Mouse (Mus musculus) heart, embryonic 14.5 days (tissue): ENCODE data around the gene Tmem100. TPM values are rescaled to one million over a fixed set of nuclear protein-coding genes. Genes with fewer than 3 reads are reported as not detected.

ENCODE experiments used
- ATAC-seq: fragments of 200-750 bp; cut with Nextera tagmentation; 2 replicates; pipeline ENCODE4 v1.8.0; 2017; ENCODE audit warnings: low read depth, moderate TSS enrichment; ENCODE audit not compliant: insufficient number of reproducible peaks, insufficient read depth, low FRiP score
- H3K27ac ChIP-seq, 2 experiments: fragments of 200-500 bp in 1 of 2; fragments of 300-500 bp in 1 of 2; sonication (generic) in 1 of 2; replicated peaks in 1 of 2; 2 replicates each; pipeline ENCODE4 v1.5.1; 2012 to 2014; ENCODE audit warnings: low read depth in 2 of 2, low read length in 2 of 2, control low read depth in 1 of 2, mild to moderate bottlenecking in 1 of 2, mixed read lengths in 1 of 2; ENCODE audit not compliant: control insufficient read depth in 1 of 2, insufficient read depth in 1 of 2
- H3K27me3 ChIP-seq: fragments of 300-500 bp; sonication (generic); 2 replicates; pipeline ENCODE4 v1.6.1; 2014; ENCODE audit warnings: mild to moderate bottlenecking, low read length, control low read depth; ENCODE audit not compliant: control insufficient read depth, insufficient read depth
- H3K36me3 ChIP-seq: fragments of 300-500 bp; sonication (generic); 2 replicates; pipeline ENCODE4 v1.6.1; 2014; ENCODE audit warnings: mild to moderate bottlenecking, control low read depth, low read length, mixed read lengths; ENCODE audit not compliant: control insufficient read depth, insufficient read depth
- H3K4me1 ChIP-seq, 2 experiments: fragments of 200-500 bp in 1 of 2; fragments of 300-500 bp in 1 of 2; sonication (generic) in 1 of 2; 2 replicates each; pipeline ENCODE4 v1.6.1; 2012 to 2014; ENCODE audit warnings: low read length in 2 of 2, control low read depth in 1 of 2, mixed read lengths in 1 of 2; ENCODE audit not compliant: control insufficient read depth in 2 of 2, insufficient read depth in 2 of 2
- H3K4me2 ChIP-seq: fragments of 300-500 bp; sonication (generic); 2 replicates; pipeline ENCODE4 v1.6.1; 2014; ENCODE audit warnings: mild to moderate bottlenecking, low read length
- H3K4me3 ChIP-seq, 2 experiments: fragments of 200-500 bp in 1 of 2; fragments of 300-500 bp in 1 of 2; sonication (generic) in 1 of 2; 2 replicates each; pipeline ENCODE4 v1.5.1; 2012 to 2014; ENCODE audit warnings: low read length in 2 of 2, mild to moderate bottlenecking in 2 of 2, control low read depth in 1 of 2, low read depth in 1 of 2, moderate library complexity in 1 of 2; ENCODE audit not compliant: control insufficient read depth in 1 of 2, insufficient read depth in 1 of 2
- H3K9ac ChIP-seq: fragments of 300-500 bp; sonication (generic); 2 replicates; pipeline ENCODE4 v1.6.1; 2014; ENCODE audit warnings: mild to moderate bottlenecking, low read length
- H3K9me3 ChIP-seq: fragments of 300-500 bp; sonication (generic); 2 replicates; pipeline ENCODE4 v1.6.1; 2016; ENCODE audit warnings: low read length, control low read depth; ENCODE audit not compliant: control insufficient read depth
- WGBS: fragments of 180-500 bp; shearing (Covaris S2); extraction: QIAGEN DNeasy Blood & Tissue Kit; methylation state at CpG from one replicate; pipeline ENCODE4 v1.1.7; 2014; 5-methylcytosine and 5-hydroxymethylcytosine counted together
- polyA plus RNA-seq: library from polyadenylated mRNA; unstranded; fragments of >200 nt; fragmentation: Nextera tagmentation; extraction: Ambion mirVana; gene quantifications from 2 replicates; pipeline ENCODE4 v1.2.1, GENCODE M21; 2014

The Tmem100 gene
- polyA plus RNA-seq, 1 experiment from 2014 or later: 14.8 TPM

- ATAC-seq: no peak
- H3K4me1 ChIP-seq: peaks cover 5 to 29% of the 10 kb centered on the region in 2 experiments
- H3K4me3 ChIP-seq: peak overlapping the region; percentile 36 to 44
- H3K27me3 ChIP-seq: peaks cover 20% of the 10 kb centered on the region
- 37% methylated on average over 7 of the region's 7 CpGs for WGBS
- H3K9me3 ChIP-seq: no peaks in the 10 kb centered on the region
- peak overlapping the region; percentile 63 for H3K9ac ChIP-seq
- no peak overlapping the region for H3K27ac ChIP-seq
- no peaks in the 10 kb centered on the region for H3K36me3 ChIP-seq
- peak overlapping the region; percentile 66 for H3K4me2 ChIP-seq
Observed at GRCm38 (mm10) chr11:90031076-90031475, 928 bp downstream of the Tmem100 start.

- no peak for ATAC-seq
- H3K9me3 ChIP-seq: peaks cover 4% of the 10 kb centered on the region; the same call in 1 of the 2 replicates
- no peak overlapping the region for H3K27ac ChIP-seq
- no peaks in the 10 kb centered on the region for H3K36me3 ChIP-seq
- peak overlapping the region; percentile 4 to 36 for H3K4me3 ChIP-seq
- H3K4me2 ChIP-seq: peak overlapping the region; percentile 66
- peak overlapping the region; percentile 45; the same call in 1 of the 2 replicates for H3K9ac ChIP-seq
- H3K4me1 ChIP-seq: peaks cover 5 to 29% of the 10 kb centered on the region in 2 experiments
- WGBS: 6% methylated on average over 8 of the region's 8 CpGs
- H3K27me3 ChIP-seq: peaks cover 20% of the 10 kb centered on the region
Observed at GRCm38 (mm10) chr11:90032807-90033206, 2.7 kb downstream of the Tmem100 start.

- no peak overlapping the region for H3K27ac ChIP-seq
- peaks cover 20% of the 10 kb centered on the region for H3K27me3 ChIP-seq
- ATAC-seq: no peak
- peak overlapping the region; percentile 66 for H3K4me2 ChIP-seq
- peaks cover 4% of the 10 kb centered on the region; the same call in 1 of the 2 replicates for H3K9me3 ChIP-seq
- H3K4me3 ChIP-seq: peak overlapping the region; percentile 4 to 36
- 19% methylated on average over 5 of the region's 5 CpGs for WGBS
- H3K4me1 ChIP-seq: peaks cover 5 to 29% of the 10 kb centered on the region in 2 experiments
- no peaks in the 10 kb centered on the region for H3K36me3 ChIP-seq
- H3K9ac ChIP-seq: peak overlapping the region; percentile 45
Observed at GRCm38 (mm10) chr11:90033442-90033841, 3.3 kb downstream of the Tmem100 start.

- H3K4me3 ChIP-seq: no peak overlapping the region
- 0 out of 2 replicates have a peak overlapping the region, but pooled peaks have one; percentile 29 for H3K4me2 ChIP-seq
- no peak overlapping the region for H3K27ac ChIP-seq
- H3K4me1 ChIP-seq: peaks cover 4 to 21% of the 10 kb centered on the region in 2 experiments
- no peak overlapping the region for H3K9ac ChIP-seq
- peaks cover 20% of the 10 kb centered on the region for H3K27me3 ChIP-seq
- no peak for ATAC-seq
- WGBS: 63% methylated on average over 12 of the region's 12 CpGs
- H3K36me3 ChIP-seq: no peaks in the 10 kb centered on the region
- peaks cover 4% of the 10 kb centered on the region; the same call in 1 of the 2 replicates for H3K9me3 ChIP-seq
Observed at GRCm38 (mm10) chr11:90034646-90035045, 4.5 kb downstream of the Tmem100 start.

- H3K9me3 ChIP-seq: peaks cover 4% of the 10 kb centered on the region; the same call in 1 of the 2 replicates
- no peak overlapping the region for H3K9ac ChIP-seq
- peaks cover 0 to 20% of the 10 kb centered on the region in 2 experiments; a peak in 3 of 4 replicates for H3K4me1 ChIP-seq
- no peak overlapping the region for H3K4me2 ChIP-seq
- no peak for ATAC-seq
- no peak overlapping the region for H3K4me3 ChIP-seq
- H3K27me3 ChIP-seq: peaks cover 20% of the 10 kb centered on the region
- WGBS: 89% methylated on average over 14 of the region's 14 CpGs
- H3K27ac ChIP-seq: no peak overlapping the region
- H3K36me3 ChIP-seq: no peaks in the 10 kb centered on the region
Observed at GRCm38 (mm10) chr11:90035532-90035931, 5.4 kb downstream of the Tmem100 start.

GRCm38 (mm10) chr11:90036416-90036815, 6.3 kb downstream of the Tmem100 start:
- Histone ChIP-seq H3K9ac (no peak overlapping the region), H3K9me3 (peaks cover 4% of the 10 kb centered on the region; the same call in 1 of the 2 replicates), H3K27me3 (peaks cover 13% of the 10 kb centered on the region), H3K4me1 (peaks cover 0 to 13% of the 10 kb centered on the region in 2 experiments; a peak in 3 of 4 replicates), H3K36me3 (no peaks in the 10 kb centered on the region), H3K4me2 (no peak overlapping the region), H3K27ac (no peak overlapping the region), H3K4me3 (no peak overlapping the region)
- 78% methylated on average over 4 of the region's 4 CpGs for WGBS
- ATAC-seq: no peak

- no peaks in the 10 kb centered on the region for H3K36me3 ChIP-seq
- H3K27me3 ChIP-seq: no peaks in the 10 kb centered on the region
- H3K9me3 ChIP-seq: peaks cover 4% of the 10 kb centered on the region; the same call in 1 of the 2 replicates
- H3K4me2 ChIP-seq: no peak overlapping the region
- WGBS: 20% methylated on average over 5 of the region's 5 CpGs
- H3K4me1 ChIP-seq: peaks cover 0 to 8% of the 10 kb centered on the region in 2 experiments; a peak in 3 of 4 replicates
- ATAC-seq: no peak
- H3K9ac ChIP-seq: no peak overlapping the region
- H3K4me3 ChIP-seq: no peak overlapping the region
- no peak overlapping the region for H3K27ac ChIP-seq
Observed at GRCm38 (mm10) chr11:90038022-90038421, 7.9 kb downstream of the Tmem100 start.

GRCm38 (mm10) chr11:90044459-90044858, 14.3 kb downstream of the Tmem100 start:
- no peak overlapping the region for H3K4me2 ChIP-seq
- no peak overlapping the region for H3K9ac ChIP-seq
- 81% methylated on average over 4 of the region's 4 CpGs for WGBS
- no peak for ATAC-seq
- no peaks in the 10 kb centered on the region for H3K27me3 ChIP-seq
- no peaks in the 10 kb centered on the region for H3K4me1 ChIP-seq
- no peak overlapping the region for H3K4me3 ChIP-seq
- no peaks in the 10 kb centered on the region for H3K36me3 ChIP-seq
- no peaks in the 10 kb centered on the region for H3K9me3 ChIP-seq
- no peak overlapping the region for H3K27ac ChIP-seq
